Mouse (Mus musculus) thymus, adult 2 months (tissue): Measurements from ENCODE around the gene Pter.

Experiments used
- CTCF ChIP-seq: fragments of 200-500 bp; IDR thresholded peaks from 2 replicates; pipeline ENCODE4 v1.5.1; 2012; ENCODE audit warnings: mild to moderate bottlenecking, control low read depth, low read length, moderate library complexity, borderline replicate concordance; ENCODE audit not compliant: control insufficient read depth, poor library complexity, insufficient read depth; ENCODE audit errors: extremely low read depth
- POLR2A ChIP-seq: fragments of 200-500 bp; IDR thresholded peaks from 2 replicates; pipeline ENCODE4 v1.6.1; 2012; ENCODE audit warnings: mild to moderate bottlenecking, low read length, control low read depth, moderate library complexity; ENCODE audit not compliant: control insufficient read depth, poor library complexity, insufficient read depth; ENCODE audit errors: extremely low read depth

- TF ChIP-seq POLR2A (no peak), CTCF (no peak)
Measured at GRCm38 (mm10) chr2:12925643-12926042, 1.8 kb downstream of the Pter start.
